In the genomic region with DNA sequence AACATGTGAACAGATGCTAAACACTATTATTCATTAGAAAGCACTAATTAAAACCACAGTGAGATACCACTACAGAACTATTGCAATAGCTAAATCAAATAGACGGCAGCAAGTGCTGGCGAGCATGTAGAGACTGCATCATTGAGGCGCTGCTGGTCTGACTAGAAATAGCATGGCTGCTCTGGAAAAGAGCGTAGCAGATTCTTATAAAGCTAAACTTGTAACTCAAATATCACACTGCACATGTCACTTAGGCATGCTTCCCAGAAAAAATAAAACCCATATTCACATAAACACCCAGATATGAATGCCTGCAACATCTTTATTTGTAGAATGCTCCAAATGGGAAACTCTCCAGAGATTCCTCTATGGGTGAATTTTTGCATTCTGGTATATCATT, we compare ENCODE assay signal across 16 mouse cellular contexts.
DNase-seq lines count a peak whose midpoint lies in the region; ATAC-seq lines count a peak whose summit lies in the region.
"Had no signal": no experiment of that assay in that cellular context is flagged by ENCODE, and none has a peak within 500 bp of the region (broad histone marks: within the 10 kb centered on the region; RNA-seq: fewer than 3 reads in every experiment).

No protein-coding gene starts in this region.

- no peak overlapping the region for H3K27ac ChIP-seq in forebrain, embryonic 14.5 days (ENCODE audit: low read depth, low read length)
- H3K27ac ChIP-seq in forebrain, embryonic 10.5 days, result no peak overlapping the region
- H3K27ac ChIP-seq in forebrain, embryonic 16.5 days (ENCODE audit: low read length), result no peak overlapping the region
- H3K27ac ChIP-seq: embryonic facial prominence, embryonic 10.5 days; heart, embryonic 10.5 days; hindbrain, embryonic 12.5 days; hindbrain, postnatal 0 days had no signal

- DNase-seq in forebrain, embryonic 14.5 days (ENCODE audit: low spot score), result peak; percentile 69
- DNase-seq in forebrain, embryonic 10.5 days (ENCODE audit: extremely low spot score, low spot score), result no peak
- peak; percentile 11 for DNase-seq in layer of hippocampus, adult 9-11 months
- DNase-seq in layer of hippocampus, adult 11-12 months (ENCODE audit: low spot score), result no peak
- peak; percentile 50 for DNase-seq in brain, adult 2 months (ENCODE audit: low read depth, low spot score)
- DNase-seq in thymus, adult 18-20 months, result no peak
- DNase-seq in urinary bladder, postnatal 36 days (ENCODE audit: low spot score in 2 of 2), result no peak
- DNase-seq: gastrocnemius, postnatal 10 days; heart, adult 18-20 months; heart, postnatal 10 days; heart, postnatal 4 days had no signal

- peak; percentile 55; the same call in 1 of the 2 replicates for ATAC-seq in forebrain, embryonic 14.5 days
- peak; percentile 88 for ATAC-seq in forebrain, embryonic 16.5 days
- ATAC-seq: hindbrain, postnatal 0 days had no signal

- H3K36me3 ChIP-seq in forebrain, embryonic 14.5 days (ENCODE audit: control insufficient read depth, insufficient read depth, low read length), result no peaks in the 10 kb centered on the region
- no peaks in the 10 kb centered on the region for H3K36me3 ChIP-seq in forebrain, embryonic 10.5 days (replicated peaks)
- no peaks in the 10 kb centered on the region for H3K36me3 ChIP-seq in forebrain, embryonic 16.5 days (ENCODE audit: control insufficient read depth, insufficient read depth)
- H3K36me3 ChIP-seq: embryonic facial prominence, embryonic 10.5 days; heart, embryonic 10.5 days; hindbrain, embryonic 12.5 days had no signal

- WGBS in forebrain, embryonic 14.5 days, result 82% methylated on average over 4 of the region's 4 CpGs
- WGBS in forebrain, embryonic 10.5 days, result 92% methylated on average over 4 of the region's 4 CpGs
- 73% methylated on average over 4 of the region's 4 CpGs for WGBS in forebrain, embryonic 16.5 days

- no peaks in the 10 kb centered on the region for H3K9me3 ChIP-seq in forebrain, embryonic 14.5 days (replicated peaks; ENCODE audit: control insufficient read depth, low read length)
- no peaks in the 10 kb centered on the region for H3K9me3 ChIP-seq in forebrain, embryonic 10.5 days
- no peaks in the 10 kb centered on the region for H3K9me3 ChIP-seq in forebrain, embryonic 16.5 days (ENCODE audit: control insufficient read depth, low read length)
- H3K9me3 ChIP-seq: embryonic facial prominence, embryonic 10.5 days; heart, embryonic 10.5 days; hindbrain, embryonic 12.5 days had no signal

- H3K4me2 ChIP-seq in forebrain, embryonic 14.5 days (ENCODE audit: low read length), result no peak overlapping the region
- H3K4me2 ChIP-seq in forebrain, embryonic 16.5 days (ENCODE audit: low read length), result no peak overlapping the region
- H3K4me2 ChIP-seq: hindbrain, embryonic 12.5 days had no signal

- H3K4me1 ChIP-seq in forebrain, embryonic 14.5 days (ENCODE audit: control insufficient read depth, insufficient read depth, low read length), result no peaks in the 10 kb centered on the region
- H3K4me1 ChIP-seq in forebrain, embryonic 10.5 days, result no peaks in the 10 kb centered on the region
- no peaks in the 10 kb centered on the region for H3K4me1 ChIP-seq in forebrain, embryonic 16.5 days (replicated peaks; ENCODE audit: control insufficient read depth, insufficient read depth, low read length)
- H3K4me1 ChIP-seq: embryonic facial prominence, embryonic 10.5 days; heart, embryonic 10.5 days; hindbrain, embryonic 12.5 days had no signal

- no peaks in the 10 kb centered on the region for H3K27me3 ChIP-seq in forebrain, embryonic 14.5 days (replicated peaks; ENCODE audit: control insufficient read depth, insufficient read depth, low read length)
- no peaks in the 10 kb centered on the region for H3K27me3 ChIP-seq in forebrain, embryonic 10.5 days (ENCODE audit: poor library complexity, severe bottlenecking)
- H3K27me3 ChIP-seq in forebrain, embryonic 16.5 days (replicated peaks; ENCODE audit: control insufficient read depth, insufficient read depth, low read length), result no peaks in the 10 kb centered on the region
- H3K27me3 ChIP-seq: hindbrain, embryonic 12.5 days had no signal

- no peak overlapping the region for H3K9ac ChIP-seq in forebrain, embryonic 14.5 days (ENCODE audit: low read length)
- no peak overlapping the region for H3K9ac ChIP-seq in forebrain, embryonic 16.5 days (replicated peaks; ENCODE audit: low read depth, low read length)
- H3K9ac ChIP-seq: hindbrain, embryonic 12.5 days had no signal

- no peak overlapping the region for H3K4me3 ChIP-seq in forebrain, embryonic 14.5 days (ENCODE audit: low read depth, low read length)
- H3K4me3 ChIP-seq in forebrain, embryonic 10.5 days, result no peak overlapping the region
- no peak overlapping the region for H3K4me3 ChIP-seq in forebrain, embryonic 16.5 days (replicated peaks; ENCODE audit: low read length)
- H3K4me3 ChIP-seq: embryonic facial prominence, embryonic 10.5 days; heart, embryonic 10.5 days; hindbrain, embryonic 12.5 days had no signal

Comparison
In these comparisons a context has a peak if more than half of its experiments do, and no peak if none do; other contexts are left out.
1. DNase-seq: peak in forebrain, embryonic 14.5 days (single experiment), layer of hippocampus, adult 9-11 months (single experiment) and brain, adult 2 months (single experiment); none in forebrain, embryonic 10.5 days (single experiment), layer of hippocampus, adult 11-12 months (single experiment), thymus, adult 18-20 months (0 of 2) and urinary bladder, postnatal 36 days (0 of 2).